Mouse (Mus musculus) ovary, postnatal 14 days (tissue): ENCODE measurements around the gene Olfr1390.
"Not testable (repeated sequence)": the region's sequence is repeated elsewhere in the genome, so short reads cannot be mapped to it uniquely, and the experiment has no call there.

Experiments
- DNase-seq: peaks from one replicate; pipeline ENCODE4 v3.0.0; 2022; ENCODE audit warnings: low spot score

The Olfr1390 gene

DNA sequence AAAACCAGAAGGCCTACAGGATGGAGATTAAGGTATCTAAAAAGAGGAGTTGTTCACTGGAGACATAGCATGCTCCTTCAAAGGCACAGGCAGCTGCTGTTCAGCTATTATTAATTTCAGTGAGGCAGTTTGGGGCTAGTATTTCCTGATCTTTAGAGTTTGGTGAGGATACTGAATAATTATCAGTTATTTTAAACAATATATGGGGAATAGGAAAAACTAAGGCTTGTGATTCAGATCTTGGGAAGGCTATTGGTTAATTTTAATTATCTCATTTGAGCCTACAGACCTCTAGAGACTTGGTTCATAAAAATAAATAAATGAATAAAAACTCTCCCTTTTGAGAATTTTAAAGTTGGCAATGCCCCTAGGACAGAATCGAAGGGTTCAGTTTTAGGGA lies at the start of gene Olfr1390:
Gene Olfr1390 (plus strand): TSS at position 301 of the 400 bp plus-strand sequence.
- no peak for DNase-seq

DNA sequence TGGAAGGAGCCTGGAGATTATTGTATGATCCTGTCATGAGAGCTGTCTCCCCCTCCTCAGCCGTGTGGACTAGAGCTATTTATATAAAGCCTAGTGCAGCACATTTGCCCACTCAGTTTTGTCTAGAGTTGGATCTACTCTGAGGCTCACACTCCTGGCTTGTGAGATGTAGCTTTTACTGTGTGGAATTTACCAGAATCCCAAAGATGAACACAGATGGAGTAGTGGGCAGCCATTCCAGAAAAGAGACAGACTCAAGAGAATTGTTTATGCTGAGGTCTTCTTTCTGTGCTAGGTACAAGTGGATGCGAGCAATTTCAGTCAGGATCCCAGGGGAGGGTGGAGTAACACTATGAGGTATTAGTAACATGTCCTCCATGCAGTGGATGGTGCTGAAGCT lies 47.7 kb upstream of the Olfr1390 start:
- DNase-seq = no peak

DNA sequence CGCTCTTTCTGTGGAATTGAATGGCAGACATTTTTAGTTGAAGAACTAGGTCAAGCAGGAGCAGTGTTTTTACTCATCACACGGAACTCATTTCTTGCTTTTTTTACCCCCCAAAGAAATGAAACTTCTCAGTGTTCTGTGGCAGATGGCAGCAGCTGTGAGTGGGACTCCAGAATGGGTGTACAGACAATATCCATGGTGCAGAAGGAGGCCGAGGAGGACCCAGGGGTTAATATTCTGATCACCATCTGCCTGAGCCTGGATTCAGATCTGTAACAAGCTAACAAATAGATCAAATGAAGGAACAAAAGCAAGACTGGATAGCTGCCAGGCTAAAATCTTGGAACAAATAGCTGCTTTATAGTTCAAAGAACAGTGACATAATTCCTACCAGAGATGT lies 42.2 kb upstream of the Olfr1390 start:
- no peak for DNase-seq

DNA sequence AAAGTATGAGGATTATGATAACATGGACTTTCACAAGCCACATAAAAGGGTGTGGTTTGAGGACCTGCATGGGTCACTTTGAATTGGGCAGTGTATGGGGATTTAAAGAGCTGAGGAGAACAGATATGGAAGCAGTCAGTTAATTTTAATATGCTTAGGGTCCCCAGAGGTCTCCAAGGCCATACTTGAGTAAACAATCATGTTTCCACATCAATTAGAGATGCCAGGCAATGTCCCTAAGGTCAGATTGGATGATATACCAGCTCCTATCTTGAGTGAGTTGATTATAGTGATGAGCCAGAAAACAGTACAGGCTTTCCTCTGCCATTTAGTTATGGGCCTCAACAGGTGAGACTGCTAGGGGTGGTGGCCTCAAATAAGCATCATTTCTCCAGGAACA lies 30.5 kb upstream of the Olfr1390 start, which contains the start of gene Olfr10:
Gene Olfr10 (plus strand): TSS at position 301 of the 400 bp plus-strand sequence.
- no peak for DNase-seq

DNA sequence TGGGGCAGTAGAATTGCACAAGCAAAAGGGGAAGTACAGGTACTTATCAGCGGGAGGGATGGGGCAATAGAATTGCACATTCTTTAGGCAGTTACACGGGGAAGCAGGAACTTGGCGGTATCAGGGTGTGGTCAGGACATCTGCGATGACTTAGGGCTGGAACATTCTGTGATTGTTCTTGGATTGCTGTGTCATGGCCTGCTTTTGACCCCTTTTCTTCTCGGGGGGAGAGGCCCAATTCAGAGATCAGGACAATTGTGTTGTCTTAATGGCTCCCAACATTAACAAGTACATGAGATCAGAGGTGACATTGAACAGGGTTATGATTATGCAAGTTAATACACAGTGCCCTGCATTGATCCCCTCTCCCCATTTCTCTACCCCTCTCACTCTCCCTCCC lies 26.4 kb upstream of the Olfr1390 start:
- not testable (repeated sequence) for DNase-seq

DNA sequence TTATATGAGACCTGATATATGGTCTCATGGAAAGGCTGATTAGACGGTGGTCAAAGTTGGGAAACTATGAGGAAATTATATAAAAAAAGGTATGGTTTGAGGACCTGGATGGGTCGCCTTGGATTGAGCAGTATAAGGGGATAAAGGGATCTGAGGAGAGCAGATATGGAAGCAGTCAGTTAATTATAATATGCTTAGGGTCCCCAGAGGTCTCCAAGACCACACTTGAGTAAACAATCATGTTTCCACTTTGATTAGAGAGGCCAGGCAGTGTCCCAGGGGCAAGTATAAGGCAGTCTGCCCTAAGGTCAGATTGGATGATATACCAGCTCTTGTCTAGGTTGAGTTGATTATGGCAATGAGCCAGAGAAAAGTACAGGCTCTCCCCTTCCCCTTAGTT lies 12.5 kb upstream of the Olfr1390 start, which contains the start of gene Olfr1391:
Gene Olfr1391 (plus strand): TSS at position 301 of the 400 bp plus-strand sequence.
- no peak for DNase-seq

DNA sequence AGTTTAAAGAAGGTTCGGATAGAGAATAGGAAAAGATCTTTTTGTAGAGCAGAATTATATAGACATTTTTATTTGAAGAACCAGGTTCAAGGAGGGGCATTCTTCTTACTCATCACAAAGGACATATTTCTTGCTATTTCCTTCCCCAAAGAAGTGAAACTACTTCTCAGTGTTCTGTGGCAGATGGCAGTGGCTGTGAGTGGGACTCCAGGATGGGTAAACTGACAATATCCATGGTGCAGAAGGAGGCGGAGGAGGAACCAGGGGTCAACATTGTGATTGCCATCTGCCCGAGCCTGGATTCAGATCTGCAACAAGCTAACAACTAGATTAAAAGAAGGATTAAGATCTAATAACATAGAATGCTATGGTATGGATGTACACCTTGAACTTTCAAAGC lies 8.3 kb upstream of the Olfr1390 start:
- DNase-seq = no peak

DNA sequence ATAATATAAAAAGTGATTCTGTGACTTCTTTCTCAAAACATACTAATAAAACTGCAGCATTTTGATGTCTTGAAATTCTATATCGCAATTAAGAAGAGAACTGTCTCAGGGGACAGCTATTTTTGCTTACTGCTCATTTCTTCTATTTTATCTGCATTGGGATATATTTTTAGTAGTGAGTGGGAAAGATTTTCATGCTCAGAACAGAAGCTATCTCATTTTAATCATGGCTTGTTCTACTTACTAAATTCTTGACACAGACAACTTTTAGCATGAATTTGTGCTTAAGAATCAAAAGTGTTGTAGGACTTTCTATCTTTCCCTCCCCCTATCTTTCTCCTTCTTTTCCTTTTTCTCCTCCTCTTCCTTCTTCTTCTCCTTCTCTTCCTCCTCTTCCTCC lies 5.3 kb upstream of the Olfr1390 start:
- no peak for DNase-seq

DNA sequence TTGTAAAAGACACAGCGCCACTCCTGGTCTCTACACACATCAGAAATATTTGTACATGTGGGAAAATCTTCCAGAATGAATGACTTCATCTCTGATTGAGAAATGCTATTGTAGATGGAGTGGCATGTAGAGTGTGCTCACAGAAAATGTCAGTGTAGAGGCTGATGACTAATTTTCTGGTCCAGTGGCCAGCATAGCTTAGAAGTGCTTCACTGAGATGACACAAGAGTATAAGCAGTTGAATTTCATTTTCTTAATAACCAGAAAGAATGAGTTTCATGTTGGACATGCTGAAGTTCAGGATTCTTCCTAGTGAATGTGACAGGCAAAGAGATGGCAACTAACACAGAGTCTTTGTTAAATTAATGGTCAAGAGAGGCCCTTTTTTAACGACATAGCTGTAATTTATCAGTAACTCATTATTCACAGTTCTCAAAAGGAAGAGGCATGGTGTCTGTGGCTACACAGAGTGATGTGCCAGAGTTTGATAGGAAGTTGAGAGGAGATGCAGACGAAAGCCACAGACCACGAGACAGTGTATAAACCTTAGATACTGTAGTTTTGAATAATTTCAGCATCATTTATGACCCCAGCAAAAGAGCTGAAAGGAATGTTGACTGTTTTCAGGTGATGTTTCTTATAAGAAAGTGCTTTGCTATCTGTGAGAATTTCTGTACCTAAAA lies 2.3 kb downstream of the Olfr1390 start:
- DNase-seq = no peak

DNA sequence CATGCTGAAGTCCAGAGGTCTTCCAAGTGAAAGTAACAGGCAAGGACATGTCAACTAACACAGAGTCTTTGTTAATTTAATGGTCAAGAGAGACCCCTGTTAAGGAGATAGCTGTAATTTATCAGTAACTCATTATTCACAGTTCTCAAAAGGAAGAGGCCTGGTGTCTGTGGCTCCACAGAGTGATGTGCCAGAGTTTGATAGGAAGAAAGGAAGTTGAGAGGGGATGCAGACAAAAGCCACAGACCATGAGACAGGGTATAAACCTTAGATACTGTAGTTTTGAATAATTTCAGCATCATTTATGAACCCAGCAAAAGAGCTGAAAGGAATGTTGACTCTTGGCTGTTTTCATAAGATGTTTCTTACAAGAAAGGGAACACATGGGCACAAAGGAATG lies 48.1 kb downstream of the Olfr1390 start:
- no peak for DNase-seq

DNA sequence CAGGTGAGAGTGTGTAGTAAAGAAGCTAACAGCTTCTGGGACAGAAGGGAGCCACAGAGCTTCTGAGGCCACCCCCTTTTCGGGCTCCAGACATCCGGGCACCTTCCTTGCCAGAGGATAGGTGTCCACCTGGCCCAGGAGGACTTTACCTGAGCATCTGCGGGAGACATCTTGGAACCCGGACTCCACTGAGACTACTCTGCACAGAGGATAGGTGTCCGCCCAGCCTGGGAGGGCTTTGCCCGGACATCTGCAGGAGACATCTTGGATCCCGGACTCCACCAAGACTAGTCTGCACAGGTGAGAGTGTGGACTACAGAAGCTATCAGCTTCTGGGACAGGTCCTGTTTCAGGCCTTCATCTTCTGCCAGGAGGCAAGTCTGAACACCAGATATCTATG lies 51.1 kb downstream of the Olfr1390 start:
- not testable (repeated sequence) for DNase-seq
